Mouse (Mus musculus) liver, embryonic 15.5 days (tissue): Measurements from ENCODE around the gene Stk40. TPM values are rescaled to one million over a fixed set of nuclear protein-coding genes. Genes with fewer than 3 reads are reported as not detected.

Source experiments
- ATAC-seq: fragments of 200-750 bp; cut with Nextera tagmentation; 2 replicates; pipeline ENCODE4 v1.8.0; 2017; ENCODE audit warnings: moderate number of reproducible peaks, mild to moderate bottlenecking, moderate library complexity; ENCODE audit not compliant: insufficient read depth
- H3K27ac ChIP-seq: fragments of 300-500 bp; sonication (generic); replicated peaks from 2 replicates; pipeline ENCODE4 v1.5.1; 2015; ENCODE audit warnings: mild to moderate bottlenecking, inconsistent platforms
- H3K27me3 ChIP-seq: fragments of 300-500 bp; sonication (generic); 2 replicates; pipeline ENCODE4 v1.6.1; 2015; ENCODE audit warnings: mild to moderate bottlenecking, inconsistent platforms
- H3K36me3 ChIP-seq: fragments of 300-500 bp; sonication (generic); replicated peaks from 2 replicates; pipeline ENCODE4 v1.6.1; 2015; ENCODE audit warnings: moderate library complexity, mild to moderate bottlenecking, inconsistent platforms
- H3K4me1 ChIP-seq: fragments of 300-500 bp; sonication (generic); replicated peaks from 2 replicates; pipeline ENCODE4 v1.6.1; 2015; ENCODE audit warnings: inconsistent platforms
- H3K4me2 ChIP-seq: fragments of 300-500 bp; sonication (generic); 2 replicates; pipeline ENCODE4 v1.6.1; 2015; ENCODE audit warnings: moderate library complexity, mild to moderate bottlenecking, inconsistent platforms
- H3K4me3 ChIP-seq: fragments of 300-500 bp; sonication (generic); replicated peaks from 2 replicates; pipeline ENCODE4 v1.5.1; 2015; ENCODE audit warnings: mild to moderate bottlenecking, inconsistent platforms
- H3K9ac ChIP-seq: fragments of 300-500 bp; sonication (generic); 2 replicates; pipeline ENCODE4 v1.6.1; 2015; ENCODE audit warnings: moderate library complexity, mild to moderate bottlenecking, inconsistent platforms
- H3K9me3 ChIP-seq: fragments of 300-500 bp; sonication (generic); replicated peaks from 2 replicates; pipeline ENCODE4 v1.6.1; 2016; ENCODE audit warnings: inconsistent platforms
- WGBS: fragments of 180-500 bp; shearing (Covaris S2); methylation state at CpG from one replicate; pipeline ENCODE4 v1.1.7; 2015; ENCODE audit warnings: mixed read lengths; ENCODE audit not compliant: insufficient replicate concordance; 5-methylcytosine and 5-hydroxymethylcytosine counted together
- polyA plus RNA-seq: library from polyadenylated mRNA; unstranded; fragments of >200 nt; fragmentation: Nextera tagmentation; extraction: Ambion mirVana; gene quantifications from 2 replicates; pipeline ENCODE4 v1.2.1, GENCODE M21; 2015

Stk40 gene
- polyA plus RNA-seq, 1 experiment from 2014 or later = 13.1 TPM

DNA sequence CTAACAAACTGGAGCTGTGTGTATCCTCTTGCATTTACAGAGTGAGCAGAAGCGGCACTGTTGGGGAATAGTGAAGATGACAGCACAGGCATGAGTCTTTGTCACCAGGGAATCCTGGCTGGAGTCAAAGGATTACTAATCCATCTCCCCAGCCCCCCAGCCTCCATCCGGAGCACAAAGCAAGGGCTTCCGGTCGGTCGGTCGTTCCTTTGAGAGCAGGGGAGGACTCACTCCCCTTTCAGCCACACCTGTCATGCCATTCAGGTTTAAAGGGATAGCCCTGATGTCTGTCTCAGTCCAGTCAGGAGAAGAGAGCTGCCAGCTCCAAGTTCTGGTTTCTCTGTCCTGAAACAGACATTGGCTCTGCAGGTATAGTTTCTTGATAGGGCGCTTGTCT lies 7.4 kb downstream of the Stk40 start:
- Histone ChIP-seq H3K27me3 (no peaks in the 10 kb centered on the region), H3K36me3 (no peaks in the 10 kb centered on the region), H3K9me3 (no peaks in the 10 kb centered on the region), H3K4me1 (peaks cover 74% of the 10 kb centered on the region), H3K9ac (no peak overlapping the region), H3K4me2 (peak overlapping the region; percentile 41), H3K27ac (peak overlapping the region; percentile 73), H3K4me3 (no peak overlapping the region)
- WGBS = 25% methylated on average over 7 of the region's 7 CpGs
- ATAC-seq = no peak

GRCm38 (mm10) chr4:126113243-126113642 lies 9.5 kb downstream of the Stk40 start:
- no peak for ATAC-seq
- 72% methylated on average over 4 of the region's 4 CpGs for WGBS
- Histone ChIP-seq H3K4me1 (peaks cover 63% of the 10 kb centered on the region), H3K27me3 (no peaks in the 10 kb centered on the region), H3K4me2 (no peak overlapping the region), H3K36me3 (no peaks in the 10 kb centered on the region), H3K9me3 (no peaks in the 10 kb centered on the region), H3K4me3 (no peak overlapping the region), H3K27ac (no peak overlapping the region), H3K9ac (no peak overlapping the region)

GRCm38 (mm10) chr4:126113943-126114342 lies 10.2 kb downstream of the Stk40 start:
- no peaks in the 10 kb centered on the region for H3K27me3 ChIP-seq
- H3K9me3 ChIP-seq = no peaks in the 10 kb centered on the region
- 0 out of 2 replicates have a peak, but pooled peaks have one; percentile 38 for ATAC-seq
- H3K4me2 ChIP-seq = no peak overlapping the region
- WGBS = 4% methylated on average over 6 of the region's 6 CpGs
- H3K9ac ChIP-seq = no peak overlapping the region
- H3K36me3 ChIP-seq = no peaks in the 10 kb centered on the region; the same call in 1 of the 2 replicates
- no peak overlapping the region for H3K27ac ChIP-seq
- no peak overlapping the region for H3K4me3 ChIP-seq
- H3K4me1 ChIP-seq = peaks cover 56% of the 10 kb centered on the region

GRCm38 (mm10) chr4:126115411-126115810 lies 11.7 kb downstream of the Stk40 start:
- WGBS = 79% methylated on average over 9 of the region's 9 CpGs
- Histone ChIP-seq H3K36me3 (no peaks in the 10 kb centered on the region; the same call in 1 of the 2 replicates), H3K9me3 (no peaks in the 10 kb centered on the region), H3K27me3 (no peaks in the 10 kb centered on the region), H3K9ac (no peak overlapping the region), H3K4me2 (no peak overlapping the region), H3K27ac (no peak overlapping the region), H3K4me1 (peaks cover 42% of the 10 kb centered on the region), H3K4me3 (no peak overlapping the region)
- ATAC-seq = no peak

GRCm38 (mm10) chr4:126115871-126116521 lies 12.2 kb downstream of the Stk40 start:
- Histone ChIP-seq H3K4me2 (no peak overlapping the region), H3K27ac (no peak overlapping the region), H3K4me1 (peaks cover 36% of the 10 kb centered on the region), H3K36me3 (no peaks in the 10 kb centered on the region; the same call in 1 of the 2 replicates), H3K9ac (no peak overlapping the region), H3K27me3 (no peaks in the 10 kb centered on the region), H3K4me3 (no peak overlapping the region), H3K9me3 (no peaks in the 10 kb centered on the region)
- ATAC-seq = no peak
- WGBS = 62% methylated on average over 6 of the region's 6 CpGs

DNA sequence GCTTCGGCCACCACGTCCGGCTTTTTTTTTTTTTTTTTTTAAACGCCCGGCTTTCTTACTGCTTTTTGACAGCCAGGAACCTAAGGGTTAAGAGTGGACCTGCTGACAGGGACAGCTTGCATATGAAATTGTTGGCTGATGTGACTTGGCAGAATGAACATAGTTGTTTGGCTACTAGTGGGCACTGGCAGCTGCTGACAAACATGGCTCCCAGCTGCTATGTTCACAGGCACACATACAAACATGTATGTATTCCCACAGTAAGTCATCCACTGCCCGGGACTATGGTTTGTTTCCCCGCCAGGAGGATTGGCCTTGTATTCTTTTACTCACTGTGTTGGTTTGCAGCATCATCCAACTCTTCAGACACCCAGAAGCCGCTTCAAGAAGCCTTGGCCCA lies 13.4 kb downstream of the Stk40 start:
- 69% methylated on average over 8 of the region's 8 CpGs for WGBS
- H3K4me2 ChIP-seq = no peak overlapping the region
- H3K4me1 ChIP-seq = peaks cover 28% of the 10 kb centered on the region
- no peaks in the 10 kb centered on the region for H3K9me3 ChIP-seq
- H3K4me3 ChIP-seq = no peak overlapping the region
- H3K27ac ChIP-seq = no peak overlapping the region
- ATAC-seq = no peak
- no peaks in the 10 kb centered on the region; the same call in 1 of the 2 replicates for H3K36me3 ChIP-seq
- H3K9ac ChIP-seq = no peak overlapping the region
- no peaks in the 10 kb centered on the region for H3K27me3 ChIP-seq

DNA sequence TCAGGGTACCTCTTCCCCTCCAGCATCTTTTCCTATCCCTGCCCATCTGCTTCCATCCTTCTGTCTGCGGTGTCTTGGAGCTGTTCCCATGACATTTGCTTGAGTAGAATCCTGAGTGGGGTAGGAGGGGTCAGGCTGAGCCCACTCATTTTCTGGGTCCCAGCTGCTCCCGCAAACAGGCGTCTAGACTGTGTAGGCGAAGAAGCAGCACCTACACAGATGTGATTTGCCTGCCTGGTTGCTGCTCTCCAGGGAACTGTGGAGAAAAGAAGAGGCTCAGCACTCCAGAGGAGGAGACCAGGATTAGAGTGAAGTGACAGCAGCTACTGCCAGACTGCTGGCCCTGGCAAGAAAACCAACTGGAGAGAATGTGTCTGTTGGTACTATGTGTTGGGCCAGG lies 14.9 kb downstream of the Stk40 start:
- Histone ChIP-seq H3K4me2 (no peak overlapping the region), H3K27me3 (no peaks in the 10 kb centered on the region), H3K4me3 (no peak overlapping the region), H3K27ac (no peak overlapping the region), H3K9ac (no peak overlapping the region), H3K4me1 (peaks cover 18% of the 10 kb centered on the region), H3K36me3 (no peaks in the 10 kb centered on the region; the same call in 1 of the 2 replicates), H3K9me3 (no peaks in the 10 kb centered on the region)
- WGBS = 80% methylated on average over 4 of the region's 4 CpGs
- no peak for ATAC-seq

DNA sequence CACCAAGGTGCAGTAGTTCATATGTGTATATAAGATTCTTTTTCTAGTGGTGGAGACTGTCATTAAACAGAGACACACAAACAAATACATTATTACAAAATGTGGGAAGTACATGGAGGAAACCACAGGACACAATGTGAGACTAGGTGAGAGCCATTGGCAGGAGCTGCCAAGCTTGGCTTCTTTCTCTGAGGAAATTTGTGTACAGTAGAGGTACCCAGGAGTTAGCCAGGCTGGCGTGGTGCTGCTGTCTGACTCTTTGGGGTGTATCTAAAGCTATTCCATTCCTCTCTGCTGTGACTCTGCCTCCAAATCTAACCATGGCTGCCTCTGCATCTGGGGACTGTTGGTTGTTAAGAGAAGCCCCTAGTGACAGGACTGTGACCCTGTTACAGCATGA lies 15.3 kb downstream of the Stk40 start:
- ATAC-seq = no peak
- Histone ChIP-seq H3K36me3 (no peaks in the 10 kb centered on the region; the same call in 1 of the 2 replicates), H3K4me2 (no peak overlapping the region), H3K27ac (no peak overlapping the region), H3K4me1 (peaks cover 14% of the 10 kb centered on the region), H3K4me3 (no peak overlapping the region), H3K27me3 (no peaks in the 10 kb centered on the region), H3K9ac (no peak overlapping the region), H3K9me3 (no peaks in the 10 kb centered on the region)
- 65% methylated on average over 1 of the region's 1 CpGs for WGBS

DNA sequence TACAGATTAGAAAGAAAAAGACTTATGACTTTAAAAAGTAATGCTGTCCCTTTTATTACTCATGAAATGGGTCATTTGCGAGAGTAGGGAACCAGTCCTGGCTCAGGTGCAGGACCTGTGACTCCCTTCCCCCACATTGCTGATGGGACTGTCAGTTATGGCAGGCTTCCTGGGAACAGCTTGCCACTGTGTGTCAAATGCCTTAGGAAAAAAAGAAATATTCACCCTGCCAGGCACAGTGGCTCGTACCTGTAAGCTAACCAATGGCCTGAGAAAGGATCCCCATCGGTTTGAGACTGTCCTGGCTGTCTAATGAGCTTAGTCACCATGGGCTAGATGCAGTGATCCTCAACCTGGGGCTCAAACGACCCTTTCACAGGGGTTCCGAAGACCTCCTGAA lies 16.3 kb downstream of the Stk40 start:
- peaks cover 10% of the 10 kb centered on the region; the same call in 1 of the 2 replicates for H3K4me1 ChIP-seq
- WGBS = 70% methylated on average over 5 of the region's 5 CpGs
- no peak overlapping the region for H3K9ac ChIP-seq
- H3K4me2 ChIP-seq = no peak overlapping the region
- no peaks in the 10 kb centered on the region for H3K9me3 ChIP-seq
- peaks cover 8% of the 10 kb centered on the region for H3K36me3 ChIP-seq
- ATAC-seq = no peak
- no peak overlapping the region for H3K4me3 ChIP-seq
- H3K27ac ChIP-seq = no peak overlapping the region
- no peaks in the 10 kb centered on the region for H3K27me3 ChIP-seq

DNA sequence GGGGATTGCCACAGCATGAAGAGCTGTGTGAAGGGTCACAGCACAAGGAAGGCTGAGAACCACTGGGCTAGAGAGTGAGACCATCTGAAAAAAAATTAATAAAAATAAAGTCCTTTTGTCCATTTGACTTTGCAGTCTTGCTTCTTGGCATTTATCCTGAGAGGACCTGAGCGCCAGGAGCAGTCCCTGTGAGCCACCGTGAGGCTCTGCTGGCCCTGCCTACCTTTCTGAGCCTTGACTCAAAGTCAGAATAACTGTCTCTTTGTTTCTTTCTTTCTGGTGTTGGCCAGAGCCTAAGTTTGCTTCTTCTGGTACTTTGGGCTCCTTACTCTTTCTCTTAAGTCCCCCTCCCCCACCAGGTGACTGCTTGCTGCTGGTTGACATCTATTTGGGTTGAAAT lies 16.7 kb downstream of the Stk40 start:
- Histone ChIP-seq H3K4me1 (peaks cover 6% of the 10 kb centered on the region; the same call in 1 of the 2 replicates), H3K9me3 (no peaks in the 10 kb centered on the region), H3K27me3 (no peaks in the 10 kb centered on the region), H3K4me2 (no peak overlapping the region), H3K36me3 (peaks cover 11% of the 10 kb centered on the region), H3K4me3 (no peak overlapping the region), H3K9ac (no peak overlapping the region), H3K27ac (no peak overlapping the region)
- no peak for ATAC-seq
- 97% methylated on average over 2 of the region's 2 CpGs for WGBS

DNA sequence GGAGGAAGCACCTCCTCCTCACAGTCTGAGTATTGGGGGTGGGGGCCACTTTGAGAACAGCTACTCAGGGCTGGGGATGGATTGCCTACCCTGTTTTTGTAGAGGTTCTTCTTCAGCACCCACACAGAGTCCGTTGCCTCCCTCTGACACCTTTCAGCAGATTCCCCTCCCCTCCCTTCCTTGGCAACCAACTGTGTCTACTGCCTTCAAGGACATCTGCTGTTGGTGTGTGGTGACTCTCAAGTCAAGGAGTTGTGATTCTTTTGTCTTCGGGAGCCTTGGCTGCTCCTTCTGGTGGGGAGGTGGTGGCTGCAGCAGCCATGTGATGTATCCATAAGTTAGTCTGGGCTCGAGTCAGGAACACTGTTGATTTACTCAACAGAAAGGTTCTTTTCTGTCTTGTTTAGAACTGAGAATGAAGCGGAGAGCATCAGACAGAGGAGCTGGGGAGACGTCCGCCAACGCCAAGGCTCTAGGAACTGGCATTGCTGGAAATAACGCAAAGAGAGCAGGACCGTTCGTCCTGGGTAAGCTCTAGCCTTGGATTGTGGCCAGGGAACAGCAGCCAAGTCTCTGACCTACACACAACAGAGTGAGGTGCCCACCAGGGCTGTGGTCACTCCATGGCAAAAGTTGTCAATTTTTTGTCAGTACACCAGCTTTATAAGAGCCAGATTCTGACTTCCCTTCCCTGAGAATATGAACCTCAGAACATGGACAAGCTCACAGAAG lies 19.7 kb downstream of the Stk40 start:
- H3K4me3 ChIP-seq = no peak overlapping the region
- H3K27me3 ChIP-seq = no peaks in the 10 kb centered on the region
- H3K36me3 ChIP-seq = peaks cover 28% of the 10 kb centered on the region
- ATAC-seq = no peak
- no peak overlapping the region for H3K9ac ChIP-seq
- 0 out of 2 replicates have a peak, but pooled peaks cover 5% of the 10 kb centered on the region for H3K4me1 ChIP-seq
- no peak overlapping the region for H3K27ac ChIP-seq
- H3K4me2 ChIP-seq = no peak overlapping the region
- no peaks in the 10 kb centered on the region for H3K9me3 ChIP-seq
- 83% methylated on average over 10 of the region's 10 CpGs for WGBS
